Mouse (Mus musculus) liver, postnatal 0 days (tissue): Measurements from ENCODE around the gene Hoxb9. TPM values are rescaled to one million over a fixed set of nuclear protein-coding genes. Genes with fewer than 3 reads are reported as not detected.

ENCODE experiments used
- ATAC-seq: fragments of 200-750 bp; cut with Nextera tagmentation; 2 replicates; pipeline ENCODE4 v1.8.0; 2017; ENCODE audit warnings: mild to moderate bottlenecking, moderate library complexity
- DNase-seq: peaks from one replicate; pipeline ENCODE4 v3.0.0-alpha.2; 2016
- H3K27ac ChIP-seq: fragments of 300-500 bp; sonication (generic); 2 replicates; pipeline ENCODE4 v1.5.1; 2014; ENCODE audit warnings: antibody characterized with exemption, moderate library complexity, mild to moderate bottlenecking, low read depth
- H3K27me3 ChIP-seq: fragments of 300-500 bp; sonication (generic); 2 replicates; pipeline ENCODE4 v1.6.1; 2014; ENCODE audit warnings: low read length, control low read depth, mixed read lengths; ENCODE audit not compliant: insufficient read depth
- H3K36me3 ChIP-seq: fragments of 300-500 bp; sonication (generic); replicated peaks from 2 replicates; pipeline ENCODE4 v1.6.1; 2014; ENCODE audit warnings: mild to moderate bottlenecking, control low read depth, low read length, moderate library complexity, mixed read lengths; ENCODE audit not compliant: insufficient read depth
- H3K4me1 ChIP-seq: fragments of 300-500 bp; sonication (generic); 2 replicates; pipeline ENCODE4 v1.6.1; 2014; ENCODE audit warnings: antibody characterized with exemption, mild to moderate bottlenecking, control low read depth; ENCODE audit not compliant: insufficient read depth
- H3K4me2 ChIP-seq: fragments of 300-500 bp; sonication (generic); 2 replicates; pipeline ENCODE4 v1.6.1; 2014; ENCODE audit warnings: low read depth, mild to moderate bottlenecking, low read length, moderate library complexity, mixed read lengths
- H3K4me3 ChIP-seq: fragments of 300-500 bp; sonication (generic); 2 replicates; pipeline ENCODE4 v1.5.1; 2014; ENCODE audit warnings: low read depth, low read length
- H3K9ac ChIP-seq: fragments of 300-500 bp; sonication (generic); replicated peaks from 2 replicates; pipeline ENCODE4 v1.6.1; 2014; ENCODE audit warnings: mild to moderate bottlenecking, moderate library complexity
- H3K9me3 ChIP-seq: fragments of 300-500 bp; sonication (generic); 2 replicates; pipeline ENCODE4 v1.6.1; 2016; ENCODE audit warnings: mild to moderate bottlenecking, control low read depth, low read length, mixed read lengths
- CTCF ChIP-seq: sonication (generic); IDR thresholded peaks from 2 replicates; pipeline ENCODE4 v1.5.1; 2016; ENCODE audit warnings: antibody characterized with exemption, low read depth
- EP300 ChIP-seq: IDR thresholded peaks from 2 replicates; pipeline ENCODE4 v1.6.1; 2016; ENCODE audit warnings: antibody characterized with exemption, low read depth, mild to moderate bottlenecking
- WGBS: fragments of 180-500 bp; shearing (Covaris S2); extraction: QIAGEN DNeasy Blood & Tissue Kit; methylation state at CpG from one replicate; pipeline ENCODE4 v1.1.7; 2014; ENCODE audit not compliant: insufficient replicate concordance; 5-methylcytosine and 5-hydroxymethylcytosine counted together
- polyA plus RNA-seq: library from polyadenylated mRNA; unstranded; fragments of >200 nt; fragmentation: Nextera tagmentation; extraction: Ambion mirVana; gene quantifications from 2 replicates; pipeline ENCODE4 v1.2.1, GENCODE M21; 2015

Gene Hoxb9
- polyA plus RNA-seq, 1 experiment from 2014 or later = not detected

DNA sequence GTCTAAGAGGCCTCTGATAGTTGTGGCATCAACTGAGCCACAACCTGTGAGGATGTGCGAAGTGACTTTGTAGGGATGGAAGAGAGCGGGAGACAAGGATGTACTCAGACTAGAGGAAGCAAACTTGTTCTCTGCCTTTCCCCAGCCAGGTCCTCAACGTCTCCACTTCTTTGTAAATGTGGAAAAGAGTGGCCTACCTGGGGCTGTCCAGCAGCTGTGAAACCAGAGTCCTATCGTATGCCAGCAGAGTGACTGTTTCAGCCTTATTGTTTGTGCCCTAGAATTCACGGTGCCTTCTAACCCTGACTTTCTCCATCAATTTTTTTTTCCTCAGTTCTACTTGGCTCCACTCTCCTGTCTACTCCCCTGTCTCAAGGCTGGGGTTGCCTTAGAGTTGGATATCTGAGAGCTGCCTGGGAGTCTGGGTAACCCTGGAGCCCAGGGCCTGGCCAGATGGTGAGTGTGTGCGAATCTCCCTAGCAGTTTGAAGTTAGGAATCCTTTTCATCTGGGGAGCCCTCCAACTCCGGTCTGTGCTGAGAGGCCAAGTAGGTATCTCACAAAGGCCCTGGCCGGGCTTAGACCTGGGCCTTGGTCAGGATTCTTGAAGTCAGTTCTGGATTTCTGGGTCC lies 6.8 kb upstream of the Hoxb9 start:
- Histone ChIP-seq H3K4me2 (no peak overlapping the region), H3K4me3 (no peak overlapping the region), H3K27ac (no peak overlapping the region), H3K9ac (no peak overlapping the region), H3K9me3 (no peaks in the 10 kb centered on the region), H3K4me1 (no peaks in the 10 kb centered on the region), H3K36me3 (no peaks in the 10 kb centered on the region), H3K27me3 (peaks cover 98% of the 10 kb centered on the region)
- DNase-seq (no peak), ATAC-seq (no peak)
- 37% methylated on average over 8 of the region's 8 CpGs for whole genome bisulfite sequencing
- TF ChIP-seq EP300 (no peak), CTCF (no peak)

DNA sequence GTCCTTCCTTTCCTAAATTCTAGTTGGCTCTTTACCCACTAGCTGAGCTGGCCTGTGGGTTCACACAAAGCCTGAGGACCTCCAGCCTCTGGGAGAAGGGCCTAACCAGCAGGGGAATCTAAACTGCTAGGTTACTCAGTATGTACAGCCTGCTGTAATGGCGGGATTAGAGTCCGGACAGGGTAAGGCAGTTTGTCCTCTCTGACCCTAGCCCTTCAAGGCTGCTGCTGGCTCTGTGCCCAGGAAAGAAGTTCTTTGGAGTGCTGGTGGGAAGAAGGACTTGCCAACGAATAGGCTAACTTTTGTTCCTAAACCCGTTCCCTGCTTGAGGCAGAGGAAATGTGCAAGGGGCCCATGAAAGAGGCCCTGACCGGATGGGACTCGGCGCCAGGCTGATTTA lies 5.3 kb upstream of the Hoxb9 start:
- H3K4me3 ChIP-seq = no peak overlapping the region
- no peak overlapping the region for H3K27ac ChIP-seq
- H3K4me1 ChIP-seq = no peaks in the 10 kb centered on the region
- no peak for ATAC-seq
- no peaks in the 10 kb centered on the region for H3K9me3 ChIP-seq
- no peak for DNase-seq
- TF ChIP-seq EP300 = no peak
- no peak for TF ChIP-seq CTCF
- no peak overlapping the region for H3K4me2 ChIP-seq
- H3K36me3 ChIP-seq = no peaks in the 10 kb centered on the region
- WGBS = 14% methylated on average over 7 of the region's 7 CpGs
- H3K27me3 ChIP-seq = peaks cover 99% of the 10 kb centered on the region
- no peak overlapping the region for H3K9ac ChIP-seq

DNA sequence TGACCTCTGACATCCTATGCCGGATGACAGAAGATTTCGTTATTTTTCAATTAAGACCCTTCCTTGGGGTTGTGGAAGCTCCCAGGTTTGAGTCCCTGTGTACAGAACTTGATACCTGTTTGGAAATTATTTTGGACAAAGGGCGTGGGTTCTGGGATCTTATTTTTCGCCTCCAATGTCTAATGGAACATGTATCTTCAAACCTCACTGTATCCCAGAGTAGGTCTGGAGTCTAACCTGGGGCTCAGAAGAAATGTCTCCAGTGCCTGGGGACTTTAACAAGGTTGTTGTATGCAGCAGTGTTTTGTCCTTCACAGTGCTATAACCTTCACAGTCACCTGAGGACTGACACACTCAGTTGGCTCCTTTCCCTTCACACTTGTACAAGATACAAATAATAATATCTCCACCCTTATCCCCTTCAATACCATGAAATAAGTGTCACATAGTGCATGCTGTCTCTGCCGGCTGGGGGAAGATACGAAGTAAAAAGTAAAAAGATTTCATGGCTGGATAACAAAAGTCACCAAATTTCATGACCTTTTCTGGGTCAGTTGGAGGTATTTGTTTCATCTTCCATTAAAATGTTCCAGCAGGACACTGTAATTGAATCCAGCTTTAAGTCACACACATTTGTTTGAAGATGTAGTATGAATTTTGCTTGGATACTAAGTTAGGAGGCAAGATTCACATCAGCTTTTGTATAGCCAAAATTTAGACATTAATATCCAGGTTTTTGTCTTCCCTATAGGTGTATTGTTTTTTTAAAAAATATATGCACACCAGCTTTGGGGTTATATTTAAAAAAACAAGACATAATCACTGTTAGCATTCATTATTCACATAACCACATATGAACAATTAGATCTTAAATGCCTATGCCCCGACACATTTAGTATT lies 4.0 kb upstream of the Hoxb9 start:
- H3K9ac ChIP-seq = no peak overlapping the region
- no peak overlapping the region for H3K4me2 ChIP-seq
- TF ChIP-seq EP300 (no peak), CTCF (no peak)
- DNase-seq = no peak
- peaks cover 99% of the 10 kb centered on the region for H3K27me3 ChIP-seq
- WGBS = 48% methylated on average over 7 of the region's 7 CpGs
- H3K9me3 ChIP-seq = no peaks in the 10 kb centered on the region
- H3K36me3 ChIP-seq = no peaks in the 10 kb centered on the region
- peaks cover 4% of the 10 kb centered on the region; the same call in 1 of the 2 replicates for H3K4me1 ChIP-seq
- ATAC-seq = no peak
- H3K27ac ChIP-seq = no peak overlapping the region
- no peak overlapping the region for H3K4me3 ChIP-seq

DNA sequence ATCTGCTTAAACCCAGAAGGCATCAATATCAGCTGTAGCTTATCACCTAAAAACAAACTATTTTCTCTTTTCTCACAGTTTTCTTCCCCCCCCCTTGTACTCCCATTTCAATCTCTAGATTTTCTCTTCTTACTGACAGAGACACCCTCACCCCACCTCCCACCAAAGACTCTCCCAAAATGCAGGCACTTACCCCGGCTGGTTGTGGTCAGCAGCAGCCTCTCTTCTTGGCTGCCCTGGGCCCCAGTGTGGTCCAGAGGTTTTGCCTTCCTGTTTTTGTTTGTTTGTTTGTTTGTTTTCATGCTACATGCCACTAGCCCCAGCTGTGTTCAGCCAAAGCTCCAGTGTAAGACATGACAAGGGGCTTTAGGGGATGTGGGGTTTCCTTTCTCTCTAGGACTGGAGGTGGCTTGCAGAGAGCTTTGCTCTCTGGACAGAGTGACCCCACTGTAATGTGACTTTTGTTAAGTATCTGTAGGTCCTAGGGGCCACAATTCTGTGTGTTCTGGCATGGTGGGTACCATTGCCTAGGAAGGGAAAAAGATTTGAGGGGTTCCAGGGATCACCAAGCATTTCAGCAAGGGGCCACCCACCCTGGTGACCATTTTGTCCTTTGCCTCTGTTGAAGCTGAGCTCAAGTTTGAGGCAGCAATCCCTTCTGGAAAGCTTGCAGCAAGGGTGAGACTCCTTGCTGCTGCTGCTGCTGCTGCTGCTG lies 3.1 kb upstream of the Hoxb9 start:
- no peaks in the 10 kb centered on the region for H3K36me3 ChIP-seq
- WGBS = 21% methylated on average over 1 of the region's 1 CpGs
- no peaks in the 10 kb centered on the region for H3K9me3 ChIP-seq
- H3K27ac ChIP-seq = no peak overlapping the region
- H3K27me3 ChIP-seq = peaks cover 99% of the 10 kb centered on the region
- peaks cover 4% of the 10 kb centered on the region; the same call in 1 of the 2 replicates for H3K4me1 ChIP-seq
- ATAC-seq (no peak), DNase-seq (no peak)
- TF ChIP-seq EP300 (no peak), CTCF (no peak)
- no peak overlapping the region for H3K4me3 ChIP-seq
- no peak overlapping the region for H3K9ac ChIP-seq
- no peak overlapping the region for H3K4me2 ChIP-seq

DNA sequence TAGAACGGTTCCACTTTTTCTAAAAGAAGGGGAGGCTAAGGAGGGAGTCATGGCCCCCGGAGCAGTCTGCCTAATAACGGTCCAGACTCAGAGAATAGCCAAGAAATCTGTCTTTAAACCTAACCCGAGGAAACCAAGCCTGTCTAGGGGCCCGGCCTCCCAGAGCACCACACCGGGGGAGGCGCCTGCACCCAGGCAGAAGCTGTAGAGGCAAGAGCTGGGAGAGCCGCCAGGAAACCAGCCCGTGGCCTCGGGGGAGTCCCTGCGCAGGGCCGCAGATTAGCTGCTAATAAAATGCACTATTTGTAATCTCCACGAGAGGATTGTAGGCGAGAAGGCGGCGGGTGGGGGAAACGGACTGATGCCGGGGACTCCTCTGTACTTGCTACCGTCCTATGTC lies 1.4 kb upstream of the Hoxb9 start:
- Histone ChIP-seq H3K9ac (no peak overlapping the region), H3K4me3 (no peak overlapping the region), H3K27ac (no peak overlapping the region), H3K36me3 (no peaks in the 10 kb centered on the region), H3K27me3 (peaks cover 99% of the 10 kb centered on the region), H3K4me2 (no peak overlapping the region), H3K9me3 (no peaks in the 10 kb centered on the region), H3K4me1 (peaks cover 4% of the 10 kb centered on the region; the same call in 1 of the 2 replicates)
- ATAC-seq (no peak), DNase-seq (no peak)
- no peak for TF ChIP-seq EP300
- TF ChIP-seq CTCF = no peak
- WGBS = 6% methylated on average over 19 of the region's 19 CpGs

DNA sequence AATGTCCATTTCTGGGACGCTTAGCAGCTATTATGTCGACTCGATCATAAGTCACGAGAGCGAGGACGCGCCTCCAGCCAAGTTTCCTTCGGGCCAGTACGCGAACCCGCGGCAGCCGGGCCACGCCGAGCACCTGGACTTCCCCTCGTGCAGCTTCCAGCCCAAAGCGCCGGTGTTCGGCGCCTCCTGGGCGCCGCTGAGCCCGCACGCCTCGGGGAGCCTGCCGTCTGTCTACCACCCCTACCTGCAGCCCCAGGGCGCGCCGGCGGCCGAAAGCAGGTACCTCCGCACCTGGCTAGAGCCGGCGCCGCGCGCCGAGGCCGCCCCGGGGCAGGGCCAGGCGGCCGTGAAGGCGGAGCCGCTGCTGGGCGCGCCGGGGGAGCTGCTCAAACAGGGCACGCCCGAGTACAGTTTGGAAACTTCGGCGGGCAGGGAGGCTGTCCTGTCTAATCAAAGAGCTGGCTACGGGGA lies 319 bp downstream of the Hoxb9 start:
- Histone ChIP-seq H3K36me3 (no peaks in the 10 kb centered on the region), H3K4me1 (peaks cover 4% of the 10 kb centered on the region; the same call in 1 of the 2 replicates), H3K4me3 (peak overlapping the region; percentile 13; the same call in 1 of the 2 replicates), H3K4me2 (peak overlapping the region; percentile 13; the same call in 1 of the 2 replicates), H3K9me3 (no peaks in the 10 kb centered on the region), H3K27me3 (peaks cover 99% of the 10 kb centered on the region), H3K9ac (no peak overlapping the region), H3K27ac (no peak overlapping the region)
- TF ChIP-seq CTCF = no peak
- no peak for TF ChIP-seq EP300
- no peak for ATAC-seq
- no peak for DNase-seq
- WGBS = under 1% methylated on average over 52 of the region's 52 CpGs
